Mouse (Mus musculus) gonadal fat pad, adult 2 months (tissue): ENCODE measurements around the gene Ercc2. TPM values are rescaled to one million over a fixed set of nuclear protein-coding genes. Genes with fewer than 3 reads are reported as not detected.

Experiments used
- DNase-seq: peaks from one replicate; pipeline ENCODE4 v3.0.0-alpha.2; 2012; ENCODE audit warnings: low read depth
- polyA plus RNA-seq: library from polyadenylated mRNA; depleted of rRNA; stranded (reverse); fragments of >200 nt; gene quantifications from 2 replicates; pipeline ENCODE4 v1.2.3, GENCODE M21; 2012

Ercc2 gene
- polyA plus RNA-seq, 1 experiment: 47.0 TPM

GRCm38 (mm10) chr7:19359892-19360641 lies 21.7 kb upstream of the Ercc2 start:
- no peak for DNase-seq

GRCm38 (mm10) chr7:19360944-19361343 lies 20.9 kb upstream of the Ercc2 start:
- no peak for DNase-seq

- DNase-seq: no peak
These were observed 20.1 kb upstream of the Ercc2 start for GRCm38 (mm10) chr7:19361720-19362119.

GRCm38 (mm10) chr7:19362276-19362675 lies 19.5 kb upstream of the Ercc2 start:
- no peak for DNase-seq

- no peak for DNase-seq
These were observed 17.9 kb upstream of the Ercc2 start for GRCm38 (mm10) chr7:19363881-19364280.

- peak; percentile 100 for DNase-seq
These were observed 16.4 kb upstream of the Ercc2 start for GRCm38 (mm10) chr7:19365376-19365775.

- no peak for DNase-seq
These were observed 13.4 kb upstream of the Ercc2 start for GRCm38 (mm10) chr7:19368380-19368779.

- DNase-seq: no peak
These were observed 11.9 kb upstream of the Ercc2 start for GRCm38 (mm10) chr7:19369823-19370425.

- no peak for DNase-seq
These were observed 8.4 kb upstream of the Ercc2 start for GRCm38 (mm10) chr7:19373367-19373766.

- no peak for DNase-seq
These were observed 6.4 kb upstream of the Ercc2 start for GRCm38 (mm10) chr7:19375368-19375767.

- DNase-seq: no peak
These were observed 5.8 kb upstream of the Ercc2 start for GRCm38 (mm10) chr7:19376019-19376418.

- DNase-seq: no peak
These were observed 3.8 kb upstream of the Ercc2 start for GRCm38 (mm10) chr7:19378049-19378448.

- DNase-seq: no peak
These were observed 344 bp downstream of the Ercc2 start for GRCm38 (mm10) chr7:19382166-19382541.

- no peak for DNase-seq
These were observed 1.9 kb downstream of the Ercc2 start for GRCm38 (mm10) chr7:19383708-19384107.

- DNase-seq: no peak
These were observed 7.0 kb downstream of the Ercc2 start for GRCm38 (mm10) chr7:19388699-19389413.

GRCm38 (mm10) chr7:19394484-19394883 lies 12.7 kb downstream of the Ercc2 start:
- DNase-seq: no peak

- DNase-seq: no peak
These were observed 17.9 kb downstream of the Ercc2 start for GRCm38 (mm10) chr7:19399496-19400280.

- no peak for DNase-seq
These were observed 19.1 kb downstream of the Ercc2 start for GRCm38 (mm10) chr7:19400946-19401345.

- DNase-seq: no peak
These were observed 20.8 kb downstream of the Ercc2 start for GRCm38 (mm10) chr7:19402535-19403112.

- DNase-seq: no peak
These were observed 22.0 kb downstream of the Ercc2 start, which contains the start of gene Klc3 for GRCm38 (mm10) chr7:19403731-19404296. TSS of gene Klc3 (minus strand) at chr7:19404104.

- no peak for DNase-seq
These were observed 22.7 kb downstream of the Ercc2 start, which contains the start of gene Ckm for GRCm38 (mm10) chr7:19404476-19404875. TSS of gene Ckm (plus strand) at chr7:19404776.
